In the genomic region with DNA sequence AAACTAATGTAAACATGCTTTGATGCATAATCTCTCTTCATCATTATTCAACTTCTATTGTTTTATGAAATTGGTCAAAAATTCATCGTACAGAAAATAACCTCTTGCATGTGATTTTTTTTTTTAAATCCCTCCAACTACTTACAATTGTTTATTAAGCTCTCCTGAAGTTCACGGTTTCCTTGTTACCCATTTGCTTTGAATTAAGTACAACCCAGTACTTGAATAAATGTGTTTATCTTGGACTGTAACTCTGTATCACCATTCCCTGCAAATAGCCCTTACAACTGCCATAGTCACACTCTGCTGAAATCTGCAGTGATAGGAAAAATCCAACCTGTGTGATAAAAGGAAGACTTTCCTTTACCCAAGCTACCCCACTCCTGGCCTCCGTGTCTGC, we compare ENCODE assay signal across 5 mouse cellular contexts.
"Had no signal": no experiment of that assay in that cellular context is flagged by ENCODE, and none has a peak within 500 bp of the region (broad histone marks: within the 10 kb centered on the region; RNA-seq: fewer than 3 reads in every experiment).

No protein-coding gene starts in this region.

- H3K36me3 ChIP-seq: limb, embryonic 10.5 days; liver, embryonic 13.5 days had no signal

- H3K9me3 ChIP-seq: limb, embryonic 10.5 days; liver, embryonic 13.5 days had no signal

- H3K4me2 ChIP-seq: liver, embryonic 13.5 days had no signal

- H3K4me1 ChIP-seq: liver, embryonic 13.5 days had no signal

- H3K27me3 ChIP-seq: liver, embryonic 13.5 days had no signal

- H3K27ac ChIP-seq: left cerebral cortex, adult 2 months; limb, embryonic 10.5 days; liver, embryonic 13.5 days; stomach, postnatal 0 days had no signal

- H3K4me3 ChIP-seq: left cerebral cortex, adult 2 months; limb, embryonic 10.5 days; liver, embryonic 13.5 days had no signal

- ATAC-seq: liver, postnatal 0 days had no signal

- H3K9ac ChIP-seq: liver, embryonic 13.5 days; liver, postnatal 0 days had no signal
